Mouse (Mus musculus) megakaryocyte-erythroid progenitor cell, adult 5-6 weeks (primary cell): ENCODE data around the gene Calcb. TPM values are rescaled to one million over a fixed set of nuclear protein-coding genes. Genes with fewer than 3 reads are reported as not detected.

Experiments used
- ATAC-seq: replicated peaks from 2 replicates; pipeline ENCODE4 v1.8.0; 2016; ENCODE audit warnings: mild to moderate bottlenecking, inconsistent platforms; ENCODE audit not compliant: severe bottlenecking, poor library complexity, low FRiP score, low TSS enrichment
- total RNA-seq, 2 experiments: library from RNA; stranded (forward) in 1 of 2; stranded (reverse) in 1 of 2; fragments of 200-1000, 215-1000 nt in 1 of 2; fragments of >200 nt in 1 of 2; fragmentation: Nextera tagmentation in 1 of 2; gene quantifications; 2 replicates each; pipeline ENCODE4 v1.2.3; 2014 to 2017

Gene Calcb
- total RNA-seq, 2 experiments from 2014 or later: not detected

GRCm38 (mm10) chr7:114745481-114746271 is 27.2 kb downstream of the Calcb start:
- ATAC-seq: no peak

- ATAC-seq: no peak
Measured at GRCm38 (mm10) chr7:114747596-114747995, 29.2 kb downstream of the Calcb start.

GRCm38 (mm10) chr7:114748239-114748638 is 29.8 kb downstream of the Calcb start:
- ATAC-seq: no peak

DNA sequence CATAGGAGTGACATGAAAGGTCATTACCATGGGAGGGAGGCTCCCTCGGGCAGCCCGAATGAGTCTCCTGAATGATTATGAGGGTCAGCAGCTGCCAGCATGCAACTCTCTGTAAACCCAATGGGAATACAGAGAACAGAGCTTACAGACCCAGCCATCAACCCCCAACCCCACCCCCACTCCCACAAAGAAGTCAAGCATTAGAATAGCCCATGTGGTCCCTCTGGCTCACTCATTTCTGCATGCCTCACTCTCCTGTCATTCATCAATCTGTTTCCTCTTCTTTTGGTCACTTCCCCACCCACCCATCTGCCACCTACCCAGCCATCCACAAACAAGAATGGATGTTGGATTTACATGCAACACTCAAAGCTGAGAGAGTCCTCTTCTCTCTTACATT is 35.0 kb downstream of the Calcb start:
- no peak for ATAC-seq

DNA sequence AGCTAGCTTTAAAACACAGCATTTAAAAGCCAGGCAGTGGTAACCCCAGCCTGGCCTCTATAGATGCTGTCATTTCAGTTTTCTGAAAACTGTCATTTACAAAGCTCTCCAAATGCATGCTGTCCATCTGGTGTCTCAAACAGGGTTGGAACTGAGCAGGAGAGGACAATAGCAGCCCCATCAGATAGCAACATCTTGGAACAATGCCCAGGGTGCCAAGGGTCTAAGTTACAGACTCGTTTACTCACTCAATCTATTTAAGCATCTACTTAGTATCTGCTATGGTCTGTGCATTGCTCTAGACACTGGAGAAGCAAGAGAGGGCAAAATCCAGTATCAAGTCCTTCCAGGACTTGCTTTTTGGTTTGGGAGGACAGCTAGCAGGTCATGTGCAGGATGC is 35.8 kb downstream of the Calcb start:
- ATAC-seq: no peak; the same call in 1 of the 2 replicates

GRCm38 (mm10) chr7:114754626-114755025 is 36.2 kb downstream of the Calcb start:
- no peak for ATAC-seq

- peak; percentile 66 for ATAC-seq
Measured at GRCm38 (mm10) chr7:114762660-114763059, 44.2 kb downstream of the Calcb start.

DNA sequence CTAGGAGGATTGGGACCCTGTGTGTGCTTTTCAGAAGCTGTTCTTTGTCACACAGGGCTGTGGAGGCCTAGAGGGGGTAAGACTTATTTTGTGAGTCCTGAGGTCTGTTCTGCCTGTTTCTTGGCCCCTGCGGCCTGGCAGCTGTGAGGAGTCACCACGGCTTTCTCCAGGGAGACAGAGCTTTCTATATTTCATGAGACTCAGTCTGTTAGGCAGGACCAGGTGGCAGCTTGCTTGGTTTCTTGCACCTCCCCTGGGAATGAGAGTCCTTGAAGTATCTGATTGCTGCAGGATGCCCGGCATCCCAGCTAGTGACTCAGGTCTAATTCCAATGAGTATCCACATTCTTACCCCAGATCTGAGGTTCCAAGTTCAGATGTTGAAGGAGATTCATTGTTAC is 46.8 kb downstream of the Calcb start:
- ATAC-seq: no peak

GRCm38 (mm10) chr7:114766523-114766922 is 48.1 kb downstream of the Calcb start:
- ATAC-seq: peak; percentile 93

DNA sequence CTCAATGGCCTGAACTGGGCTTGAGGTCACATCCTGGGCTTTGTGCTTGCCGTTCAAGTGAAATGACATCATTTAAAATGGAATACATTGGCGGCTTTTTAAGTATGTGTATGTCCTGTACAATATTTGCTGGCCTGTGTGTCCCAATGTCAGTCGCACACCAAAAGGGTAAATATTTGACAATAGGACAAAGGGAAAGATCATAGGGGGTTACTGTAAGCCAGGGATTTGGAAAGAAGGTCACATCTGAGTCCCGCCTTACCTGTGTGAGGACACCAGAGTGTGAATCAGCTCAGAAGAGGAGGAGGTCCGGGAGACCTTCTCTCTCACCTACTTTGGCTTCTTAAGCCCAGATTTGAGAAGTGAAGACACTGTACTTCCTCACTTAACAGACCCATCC is 50.1 kb downstream of the Calcb start:
- ATAC-seq: no peak

DNA sequence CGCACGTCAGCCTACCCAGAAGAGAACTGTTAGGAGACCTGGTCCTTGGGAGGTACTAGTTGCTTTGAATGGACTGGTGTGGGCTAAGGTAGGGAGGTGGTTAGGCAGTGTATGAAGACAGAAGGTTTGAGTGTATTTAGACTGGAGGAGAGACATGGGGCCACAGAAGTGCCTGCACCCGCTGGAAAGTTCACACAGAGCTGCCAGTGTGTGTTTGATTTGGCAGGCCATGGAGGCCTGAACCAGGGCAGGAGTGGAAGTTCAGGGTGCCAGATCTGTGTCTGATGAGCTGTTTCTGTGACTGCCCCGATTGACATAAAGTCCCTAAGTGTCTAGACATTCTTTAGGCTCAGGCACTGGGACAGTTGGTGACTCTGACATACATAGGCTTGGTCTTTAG is 50.6 kb downstream of the Calcb start:
- ATAC-seq: no peak

DNA sequence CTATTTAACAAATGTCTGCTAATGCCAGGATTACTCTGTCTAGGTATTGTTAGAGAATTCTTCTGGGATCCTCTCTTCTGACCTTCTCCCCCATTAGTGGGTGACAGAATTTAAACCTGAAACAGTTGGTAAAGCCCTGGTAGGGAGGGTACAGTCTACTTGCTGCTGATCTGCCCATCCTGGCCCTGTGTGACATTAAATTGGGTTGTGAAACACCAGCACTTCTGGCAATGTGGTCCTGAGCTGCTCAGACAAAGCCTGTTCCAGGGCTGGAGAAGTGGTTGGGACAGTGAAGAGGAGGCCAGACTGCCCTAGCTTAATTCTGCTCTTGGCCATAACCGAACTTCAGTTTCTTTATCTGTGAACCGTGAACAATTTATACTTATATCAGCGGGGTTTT is 52.1 kb downstream of the Calcb start:
- ATAC-seq: no peak

GRCm38 (mm10) chr7:114771801-114772200 is 53.4 kb downstream of the Calcb start:
- ATAC-seq: peak; percentile 77

Other genes starting within 250 kb of the Calcb start
- gene Cyp2r1, start 155.7 kb upstream of the Calcb start, total RNA-seq (2014; fragmentation: Nextera tagmentation): 2.3 and 4.2 TPM in 2 replicates
- gene Cyp2r1, start 155.7 kb upstream of the Calcb start, total RNA-seq (2017): 0.19 TPM in 1 of 2 replicates, not detected in the other
- gene Calca, start 82.3 kb upstream of the Calcb start, total RNA-seq (2014; fragmentation: Nextera tagmentation): not detected in 2 replicates
- not detected in 2 replicates for gene Calca, start 82.3 kb upstream of the Calcb start, total RNA-seq (2017)
- not detected in 2 replicates for gene Insc, start 25.1 kb downstream of the Calcb start, total RNA-seq (2014; fragmentation: Nextera tagmentation)
- gene Insc, start 25.1 kb downstream of the Calcb start, total RNA-seq (2017): not detected in 2 replicates